Mouse (Mus musculus) urinary bladder, postnatal 14 days (tissue): ENCODE results near the gene Cep41.

Experiments used
- DNase-seq: peaks from one replicate; pipeline ENCODE4 v3.0.0; 2021; ENCODE audit warnings: low spot score

The Cep41 gene

GRCm38 (mm10) chr6:30624763-30625162, 68.8 kb downstream of the Cep41 start:
- DNase-seq: peak; percentile 55

GRCm38 (mm10) chr6:30621986-30622389, 71.6 kb downstream of the Cep41 start:
- DNase-seq: no peak

DNA sequence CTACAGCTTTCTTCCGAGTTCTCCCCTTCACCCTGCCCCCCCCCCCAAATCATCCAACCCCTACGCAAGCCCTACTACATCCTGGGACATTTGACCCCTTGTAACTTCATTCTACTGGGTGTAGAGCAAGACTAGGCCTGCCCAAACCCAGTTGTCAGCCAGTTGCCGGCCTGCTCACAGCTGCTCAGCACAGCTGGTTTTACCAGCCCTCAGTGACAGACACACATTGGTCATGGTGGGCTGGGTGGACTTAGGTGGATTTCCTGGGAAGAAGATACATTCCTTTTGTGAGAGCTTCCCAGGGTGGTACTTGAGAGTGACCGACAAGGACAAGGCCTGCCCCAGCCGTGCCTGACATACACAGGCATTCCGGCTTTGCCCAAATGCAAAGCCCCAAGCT, 72.6 kb downstream of the Cep41 start:
- DNase-seq: no peak

- DNase-seq: no peak
Observed at GRCm38 (mm10) chr6:30620591-30620990, 73.0 kb downstream of the Cep41 start.

DNA sequence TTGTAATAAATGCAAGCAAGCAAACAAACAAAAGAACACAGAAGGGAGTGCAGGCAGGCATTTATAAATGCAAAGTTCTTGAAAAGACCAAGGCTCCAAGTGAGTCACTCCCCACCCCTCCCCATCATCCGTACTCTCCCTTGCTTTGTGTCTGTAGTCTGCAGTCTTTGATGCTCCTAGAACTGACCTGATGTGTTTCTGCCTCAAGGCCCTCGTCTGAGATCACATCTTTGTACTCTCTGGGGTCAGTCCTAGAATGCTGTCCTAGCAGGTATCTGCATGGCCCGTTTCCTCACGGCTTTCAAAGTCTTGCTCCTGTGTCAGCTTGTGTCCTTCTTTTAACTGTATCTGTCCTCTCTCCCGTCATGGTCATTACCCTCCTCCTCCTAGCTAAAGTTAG, 73.9 kb downstream of the Cep41 start:
- DNase-seq: no peak

GRCm38 (mm10) chr6:30618735-30619134, 74.8 kb downstream of the Cep41 start:
- DNase-seq: no peak

DNA sequence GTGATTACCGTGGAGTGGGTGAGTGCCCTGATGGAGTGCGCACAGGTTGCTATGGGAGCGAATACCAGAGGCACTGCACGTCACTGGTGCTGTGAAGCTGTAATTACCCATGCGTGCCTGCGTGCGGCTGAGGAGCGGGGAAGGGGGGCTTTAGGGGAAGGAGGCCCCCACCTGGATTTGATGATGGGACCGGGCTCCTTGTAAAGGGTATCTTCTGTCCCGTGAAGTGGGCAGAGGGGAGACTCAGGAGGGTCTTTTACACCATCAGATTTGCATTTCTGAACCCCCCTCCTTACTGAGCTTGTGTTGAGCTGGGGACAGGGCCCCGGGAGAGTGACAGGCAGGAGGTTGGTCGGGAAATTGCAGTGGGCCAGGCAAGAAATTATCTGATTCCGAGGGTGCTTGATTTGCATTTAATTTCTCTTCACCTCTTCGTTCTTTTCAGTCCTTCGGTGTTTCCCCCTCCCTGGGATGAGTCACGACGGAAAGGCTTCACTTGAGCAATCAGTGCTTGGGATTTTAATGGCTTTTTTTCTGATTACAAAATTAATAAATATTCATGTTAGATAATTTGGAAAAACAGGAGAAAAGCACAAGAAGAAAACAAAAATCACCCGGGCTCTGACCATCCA, 75.5 kb downstream of the Cep41 start:
- DNase-seq: peak; percentile 21

DNA sequence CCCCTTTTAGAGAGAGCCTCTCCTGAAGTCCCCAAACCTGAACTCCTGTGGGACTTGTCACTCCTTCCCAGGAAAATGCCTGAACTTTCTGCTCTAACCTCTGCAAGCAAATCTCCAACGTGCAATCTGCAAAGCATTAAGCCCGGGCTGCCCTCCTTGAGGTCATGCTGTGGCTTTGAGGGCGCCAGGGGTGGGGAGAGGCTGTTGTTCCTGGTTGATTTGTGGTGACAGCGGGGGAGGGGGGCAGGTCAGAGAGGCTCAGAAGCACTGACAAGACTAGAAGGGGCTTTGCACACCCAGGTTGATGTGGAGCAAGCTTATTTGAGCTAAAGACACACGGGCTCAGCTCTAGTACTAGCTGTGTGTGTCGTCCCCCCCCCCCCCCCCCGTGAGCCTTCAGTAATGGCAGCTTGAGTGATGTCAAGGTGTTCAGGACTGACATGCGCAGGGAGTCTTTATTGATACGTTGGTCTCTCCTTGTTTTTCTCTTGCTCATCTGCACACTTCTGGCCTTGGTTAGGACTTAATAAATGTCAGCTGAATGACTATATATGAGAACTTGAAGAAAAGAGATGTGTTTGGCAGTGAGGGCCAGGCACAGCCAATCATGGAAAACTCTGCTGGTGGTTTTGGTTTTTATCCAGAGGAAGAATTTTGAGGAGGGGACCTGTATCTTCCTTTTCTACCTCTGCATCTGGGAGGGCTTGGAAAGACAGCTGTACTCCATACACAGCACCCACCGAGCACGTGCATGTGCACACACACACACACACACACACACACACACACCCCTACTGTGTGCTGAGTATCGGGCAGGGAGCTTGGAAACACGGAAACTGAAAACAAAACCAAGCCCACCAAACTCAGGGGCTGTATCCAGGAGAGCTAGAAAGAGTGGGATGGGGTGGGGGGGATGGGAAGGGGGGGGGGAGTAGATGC, 76.3 kb downstream of the Cep41 start:
- no peak for DNase-seq

DNA sequence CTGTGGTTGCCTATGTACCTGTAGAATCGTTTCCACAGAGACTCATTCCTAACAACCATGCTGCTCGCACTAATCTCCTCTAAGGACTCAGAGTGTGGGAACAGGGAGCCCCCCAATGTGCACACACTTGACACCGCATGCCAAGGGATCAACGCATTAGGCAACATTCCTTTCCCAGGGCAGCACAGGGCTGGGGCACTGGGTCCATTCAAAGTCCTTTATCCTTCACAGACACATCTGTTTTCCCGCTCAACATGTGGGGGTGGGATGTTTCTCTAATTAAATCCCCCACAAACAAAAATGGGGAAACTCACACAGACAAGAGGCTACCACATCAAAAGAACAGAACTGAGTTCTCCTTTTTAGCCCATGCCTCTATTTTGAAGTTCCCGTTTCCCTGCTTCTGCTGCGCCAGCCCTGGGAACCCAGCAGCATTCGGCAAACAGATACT, 77.0 kb downstream of the Cep41 start:
- no peak for DNase-seq

DNA sequence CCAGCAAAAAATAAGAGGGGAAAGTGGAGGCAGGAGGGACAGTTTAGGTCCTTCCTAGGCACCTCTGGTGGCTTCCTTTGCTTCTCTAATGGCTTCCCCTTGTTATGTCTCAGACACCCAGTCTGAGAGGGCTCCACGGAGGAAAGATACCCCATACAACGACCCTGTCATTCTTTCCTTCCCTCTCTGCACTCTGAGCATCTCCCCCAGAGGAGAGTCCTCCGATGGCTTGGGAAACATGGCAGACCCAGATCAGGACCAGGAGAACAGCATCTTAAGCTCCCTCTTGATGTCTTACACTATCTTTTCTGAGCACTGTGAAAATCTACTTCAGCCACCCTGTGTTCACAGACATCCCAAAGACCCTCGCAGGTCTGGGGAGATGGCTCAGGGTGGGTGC, 77.8 kb downstream of the Cep41 start:
- no peak for DNase-seq

DNA sequence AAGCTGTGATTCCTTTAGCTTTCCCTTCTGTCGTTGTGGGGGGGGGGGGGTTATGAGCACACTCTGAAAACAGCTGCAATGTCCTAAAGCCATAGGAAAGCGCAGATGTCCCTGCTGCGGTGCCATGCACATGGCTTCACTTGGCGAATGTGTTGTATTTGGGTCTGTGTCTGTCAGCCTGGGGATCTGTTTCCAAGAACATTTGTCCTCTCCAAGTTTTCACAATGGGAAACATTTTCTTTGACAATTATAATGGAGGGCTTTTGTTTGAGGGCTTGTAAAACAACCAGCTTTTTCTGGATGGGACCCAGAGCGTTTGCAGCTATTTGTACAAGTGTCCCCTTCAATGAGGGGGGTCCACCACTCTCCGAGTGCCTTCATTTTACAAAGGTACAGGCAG, 79.3 kb downstream of the Cep41 start:
- no peak for DNase-seq

DNA sequence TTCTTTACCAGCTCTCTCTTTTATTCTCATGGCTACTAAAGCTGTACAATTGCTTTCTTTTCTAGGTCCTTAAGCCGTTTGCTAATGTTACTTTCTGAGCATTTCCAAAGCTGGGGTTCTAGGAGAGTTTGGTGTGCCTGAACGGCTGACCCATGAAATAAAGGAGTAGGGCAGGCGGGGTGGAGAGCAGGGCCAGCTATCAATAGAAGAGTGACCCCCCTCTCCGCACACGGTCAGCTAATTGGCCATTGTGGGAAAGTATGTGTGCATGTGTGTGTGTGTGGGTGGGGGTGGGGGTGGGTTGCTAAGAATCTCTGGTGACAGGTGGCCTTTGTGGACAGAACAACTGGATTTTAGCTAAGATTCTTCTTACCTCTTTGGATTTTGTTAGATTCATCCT, 82.3 kb downstream of the Cep41 start:
- DNase-seq: no peak

DNA sequence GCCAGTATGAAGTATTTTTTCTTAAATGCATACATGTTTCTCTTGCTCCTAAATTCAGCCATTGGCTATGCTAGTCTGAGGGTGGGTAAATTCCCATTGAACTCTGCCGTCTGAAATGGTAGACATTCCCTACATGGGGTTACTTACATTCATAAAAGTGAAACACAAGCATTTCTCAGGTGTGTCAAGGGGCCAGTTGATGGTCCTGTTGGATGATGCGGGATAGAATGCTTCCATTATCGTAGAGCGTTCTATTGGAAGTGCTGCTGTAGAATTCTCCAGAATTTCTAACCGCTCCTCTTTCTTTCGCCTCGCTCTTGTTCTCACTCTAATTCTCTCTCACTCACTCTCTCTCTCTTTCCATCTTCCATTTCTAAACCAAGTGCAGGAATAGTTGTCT, 82.8 kb downstream of the Cep41 start, which contains the start of gene Cpa5:
Gene Cpa5, plus strand, starts transcription at position 301 of the 400 bp plus-strand sequence.
- DNase-seq: no peak

GRCm38 (mm10) chr6:30605672-30606071, 87.9 kb downstream of the Cep41 start:
- no peak for DNase-seq

DNA sequence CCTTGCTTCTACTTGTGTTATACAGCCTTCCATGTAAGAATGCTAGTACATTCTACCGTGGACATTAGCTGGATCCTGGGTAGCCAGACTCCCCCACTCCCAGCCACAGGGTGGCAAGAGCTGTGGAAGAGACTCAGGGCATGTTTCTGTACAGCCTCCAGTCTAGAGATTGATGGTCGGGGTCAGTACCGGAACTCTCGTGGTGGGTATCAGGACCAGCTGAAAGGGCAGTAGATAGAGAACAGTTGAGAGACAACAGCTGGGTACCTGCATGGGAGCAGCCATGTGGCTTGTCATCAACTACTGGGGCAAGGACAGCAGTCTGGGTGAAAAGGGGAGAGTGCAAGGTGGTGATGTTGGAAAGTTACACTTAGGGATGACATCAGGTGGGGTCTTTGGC, 88.4 kb downstream of the Cep41 start:
- no peak for DNase-seq

GRCm38 (mm10) chr6:30604342-30604867, 89.1 kb downstream of the Cep41 start:
- DNase-seq: no peak
